8 mouse cellular contexts compared by ENCODE assay signal in genomic region chr13:21919836-21920431, GRCm38 (mm10). TPM values are rescaled to one million over a fixed set of nuclear protein-coding genes. Genes with fewer than 3 reads are reported as not detected.
DNase-seq lines count a peak whose midpoint lies in the region; ATAC-seq lines count a peak whose summit lies in the region.

No protein-coding gene starts in this region.

- no peak for ATAC-seq in heart, embryonic 12.5 days (ENCODE audit: insufficient number of reproducible peaks, low FRiP score)
- no peak for ATAC-seq in activated CD4-positive, CD25-positive, alpha-beta regulatory T cell, adult 4 months
- ATAC-seq in erythroid progenitor cell, adult 5-6 weeks (replicated peaks; ENCODE audit: low FRiP score, poor library complexity, severe bottlenecking), result no peak

- H3K9ac ChIP-seq in heart, embryonic 12.5 days, result no peak overlapping the region

- 5% methylated on average over 11 of the region's 11 CpGs for WGBS in heart, embryonic 12.5 days
- 5% methylated on average over 11 of the region's 11 CpGs for WGBS in limb, embryonic 10.5 days

- H3K27me3 ChIP-seq in heart, embryonic 12.5 days (replicated peaks), result 0 out of 2 replicates have a peak, but pooled peaks cover 3% of the 10 kb centered on the region
- 0 out of 2 replicates have a peak, but pooled peaks cover 4% of the 10 kb centered on the region for H3K27me3 ChIP-seq in limb, embryonic 10.5 days (ENCODE audit: low read depth, poor library complexity, severe bottlenecking)

- H3K4me2 ChIP-seq in heart, embryonic 12.5 days, result peak overlapping the region; percentile 85; the same call in 1 of the 2 replicates

- H3K27ac ChIP-seq in heart, embryonic 12.5 days (ENCODE audit: poor library complexity, severe bottlenecking), result no peak overlapping the region
- H3K27ac ChIP-seq in limb, embryonic 10.5 days, result no peak overlapping the region

- H3K9me3 ChIP-seq in heart, embryonic 12.5 days (replicated peaks), result no peaks in the 10 kb centered on the region
- H3K9me3 ChIP-seq in limb, embryonic 10.5 days (replicated peaks), result no peaks in the 10 kb centered on the region

- no peaks in the 10 kb centered on the region for H3K4me1 ChIP-seq in heart, embryonic 12.5 days (replicated peaks)
- peaks cover 6% of the 10 kb centered on the region for H3K4me1 ChIP-seq in limb, embryonic 10.5 days

- no peak for DNase-seq in heart, adult 8-10 months (ENCODE audit: low spot score)
- DNase-seq in 416B (ENCODE audit: low read depth) (peak; percentile 34), R1 (ENCODE audit: low read depth, low spot score) (peak; percentile 88)
- DNase-seq in limb, embryonic 10.5 days (ENCODE audit: low spot score), result no peak
- no peak for DNase-seq in kidney, adult 11 months

- no peaks in the 10 kb centered on the region for H3K36me3 ChIP-seq in heart, embryonic 12.5 days
- H3K36me3 ChIP-seq in limb, embryonic 10.5 days, result no peaks in the 10 kb centered on the region

- no peak overlapping the region for H3K4me3 ChIP-seq in heart, embryonic 12.5 days
- peak overlapping the region; percentile 64; the same call in 1 of the 2 replicates for H3K4me3 ChIP-seq in limb, embryonic 10.5 days

RNA-seq across cellular contexts. Expression of gene Zfp184, which starts 25.0 kb away (rescaled TPM):
- polyA plus RNA-seq in heart, embryonic 12.5 days (2016; fragmentation: Nextera tagmentation; extraction: Ambion mirVana), result 7.5 and 8.3 TPM in 2 replicates
- total RNA-seq in heart, adult 8-10 months (2022), result 1 to 10 TPM in 1 of 4 experiments, under 1 TPM in 3; 0.46 to 1.0 (median 0.83) TPM
- polyA plus RNA-seq in limb, embryonic 10.5 days (2016; fragmentation: Nextera tagmentation; extraction: Ambion mirVana), result 22.4 and 27.0 TPM in 2 replicates
- polyA plus RNA-seq in activated CD4-positive, CD25-positive, alpha-beta regulatory T cell, adult 4 months (2017; shearing (Covaris generic)), result not detected
- total RNA-seq in erythroid progenitor cell, adult 5-6 weeks (2015; ENCODE audit: low replicate concordance), result not detected in 2 replicates
- 1.3 TPM in 1 of 2 replicates, not detected in the other for total RNA-seq in erythroid progenitor cell, adult 5-6 weeks (2017; ENCODE audit: low replicate concordance)

Comparison
In these comparisons a context has a peak if more than half of its experiments do, and no peak if none do; other contexts are left out.
1. DNase-seq: peak in 416B (single experiment) and R1 (single experiment); none in heart, adult 8-10 months (single experiment), limb, embryonic 10.5 days (single experiment) and kidney, adult 11 months (single experiment).